Mouse (Mus musculus) embryonic stem cell, embryonic (primary cell): Measurements from ENCODE around the gene Apol11a.
"Not testable (repeated sequence)": the region's sequence is repeated elsewhere in the genome, so short reads cannot be mapped to it uniquely, and the experiment has no call there.

ENCODE experiments used
- CTCF ChIA-PET, 4 experiments: fragments of 300-600 bp in 2 of 4; fragments of 350-600 bp in 2 of 4; sonication (Branson Sonifier 250); formaldehyde crosslinking; loops; one replicate each; lab custom pipeline; 2022; ENCODE audit warnings: inconsistent platforms in 2 of 4; lab: Charles Lee
- POLR2A ChIA-PET, 4 experiments: fragments of 300-600 bp in 2 of 4; fragments of 350-600 bp in 2 of 4; sonication (Branson Sonifier 250); formaldehyde crosslinking; loops; one replicate each; lab custom pipeline; 2022; ENCODE audit warnings: antibody characterized with exemption in 4 of 4, inconsistent platforms in 1 of 4; lab: Charles Lee

The Apol11a gene

GRCm38 (mm10) chr15:77507966-77508365 lies at the start of gene Apol11a:
TSS of gene Apol11a (plus strand) at chr15:77508271.
- CTCF ChIA-PET, POLR2A ChIA-PET: not testable (repeated sequence)

- POLR2A ChIA-PET, CTCF ChIA-PET: not testable (repeated sequence)
Measured at GRCm38 (mm10) chr15:77474699-77475390, 33.2 kb upstream of the Apol11a start.

- CTCF ChIA-PET = not testable (repeated sequence)
Measured at GRCm38 (mm10) chr15:77476693-77477092, 31.4 kb upstream of the Apol11a start, which contains the start of gene Apol10a. TSS of gene Apol10a (plus strand) at chr15:77477047.

GRCm38 (mm10) chr15:77482140-77482794 lies 25.8 kb upstream of the Apol11a start:
- CTCF ChIA-PET = no interaction called here
- POLR2A ChIA-PET = no interaction called here

More at GRCm38 (mm10) chr15:77476693-77477092, 31.4 kb upstream of the Apol11a start, which contains the start of gene Apol10a:
- POLR2A ChIA-PET = not testable (repeated sequence)

- POLR2A ChIA-PET, CTCF ChIA-PET: not testable (repeated sequence)
Measured at GRCm38 (mm10) chr15:77493181-77493580, 14.9 kb upstream of the Apol11a start.

- CTCF ChIA-PET = not testable (repeated sequence)
Measured at GRCm38 (mm10) chr15:77494694-77495093, 13.4 kb upstream of the Apol11a start.

GRCm38 (mm10) chr15:77520596-77520995 lies 12.5 kb downstream of the Apol11a start:
- POLR2A ChIA-PET = interaction anchor here in 1 of 4 experiments (0.6 kb wide), 1 partner anchor 149 kb away, joined by 3 read pairs; no protein-coding TSS in a partner anchor

More at GRCm38 (mm10) chr15:77494694-77495093, 13.4 kb upstream of the Apol11a start:
- POLR2A ChIA-PET = not testable (repeated sequence)

GRCm38 (mm10) chr15:77523186-77523843 lies 15.2 kb downstream of the Apol11a start:
- CTCF ChIA-PET = interaction anchor here in 3 of 4 experiments (0.6 to 1.3 kb wide), 15 partner anchors 105 to 716 kb away, joined by 3 to 5 read pairs (median 4); partner anchors contain the start of genes Apol7a (in 1 of the 3) and Apol8 (in 1 of the 3)
- POLR2A ChIA-PET = interaction anchor here in 1 of 4 experiments (0.7 kb wide), 1 partner anchor 156 kb away, joined by 7 read pairs; no protein-coding TSS in a partner anchor

More at GRCm38 (mm10) chr15:77520596-77520995, 12.5 kb downstream of the Apol11a start:
- CTCF ChIA-PET = not testable (repeated sequence)

GRCm38 (mm10) chr15:77533216-77533615 lies 25.1 kb downstream of the Apol11a start, which contains the start of gene Apol7c:
TSS of gene Apol7c (minus strand) at chr15:77533316.
- POLR2A ChIA-PET = no interaction called here

GRCm38 (mm10) chr15:77539221-77539620 lies 31.1 kb downstream of the Apol11a start:
- CTCF ChIA-PET, POLR2A ChIA-PET: not testable (repeated sequence)

More at GRCm38 (mm10) chr15:77533216-77533615, 25.1 kb downstream of the Apol11a start, which contains the start of gene Apol7c:
- CTCF ChIA-PET = no interaction called here

GRCm38 (mm10) chr15:77561792-77562191 lies 53.7 kb downstream of the Apol11a start, which contains the start of gene 1700025B11Rik:
TSS of gene 1700025B11Rik (minus strand) at chr15:77561892.
- ChIA-PET CTCF (no interaction called here), POLR2A (interaction anchor here in 1 of 4 experiments (0.8 kb wide), 1 partner anchor 16 kb away, joined by 3 read pairs; no protein-coding TSS in a partner anchor)

GRCm38 (mm10) chr15:77563219-77563618 lies 55.1 kb downstream of the Apol11a start:
- CTCF ChIA-PET = interaction anchor here in 1 of 4 experiments (0.7 kb wide), 1 partner anchor 435 kb away, joined by 4 read pairs; no protein-coding TSS in a partner anchor
- POLR2A ChIA-PET = no interaction called here
